Mouse (Mus musculus): ENCODE results near the gene Matn3.

The Matn3 gene

DNA sequence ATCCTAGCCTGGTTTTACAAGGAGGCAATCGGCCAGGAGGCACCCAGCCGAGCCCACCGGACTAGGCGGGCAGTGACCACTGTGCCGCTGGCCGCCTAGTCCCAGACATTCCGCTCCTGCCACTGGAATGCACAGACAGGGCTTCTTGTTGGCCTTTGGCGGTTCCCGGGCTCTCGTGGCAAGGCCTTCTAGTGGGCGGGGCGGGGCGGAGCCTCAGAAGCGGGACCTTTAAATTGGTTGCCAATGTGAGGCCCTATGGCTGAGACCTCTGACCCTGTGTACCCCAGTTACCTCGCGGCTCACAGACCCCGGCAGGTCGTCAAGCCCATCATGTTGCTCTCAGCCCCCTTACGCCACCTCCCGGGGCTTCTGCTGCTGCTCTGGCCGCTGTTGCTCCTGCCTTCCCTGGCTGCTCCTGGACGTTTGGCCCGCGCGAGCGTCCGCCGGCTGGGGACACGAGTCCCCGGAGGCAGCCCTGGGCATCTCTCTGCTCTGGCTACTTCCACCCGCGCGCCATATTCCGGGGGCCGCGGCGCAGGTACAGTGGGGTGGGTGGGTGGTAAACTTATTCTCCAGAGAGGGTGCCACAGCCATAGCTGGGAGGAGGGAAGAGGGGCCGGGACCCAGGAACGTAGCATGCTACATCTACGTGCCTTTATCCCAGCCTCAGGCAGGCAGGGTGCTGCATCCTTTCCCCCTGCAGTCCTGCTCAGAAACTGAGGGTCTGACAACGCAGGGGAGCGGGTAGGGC lies at the start of gene Matn3:
TSS of gene Matn3 (plus strand) at position 216 of the 751 bp plus-strand sequence.
- DNase-seq (ENCODE audit: low read depth, low spot score): no peak

DNA sequence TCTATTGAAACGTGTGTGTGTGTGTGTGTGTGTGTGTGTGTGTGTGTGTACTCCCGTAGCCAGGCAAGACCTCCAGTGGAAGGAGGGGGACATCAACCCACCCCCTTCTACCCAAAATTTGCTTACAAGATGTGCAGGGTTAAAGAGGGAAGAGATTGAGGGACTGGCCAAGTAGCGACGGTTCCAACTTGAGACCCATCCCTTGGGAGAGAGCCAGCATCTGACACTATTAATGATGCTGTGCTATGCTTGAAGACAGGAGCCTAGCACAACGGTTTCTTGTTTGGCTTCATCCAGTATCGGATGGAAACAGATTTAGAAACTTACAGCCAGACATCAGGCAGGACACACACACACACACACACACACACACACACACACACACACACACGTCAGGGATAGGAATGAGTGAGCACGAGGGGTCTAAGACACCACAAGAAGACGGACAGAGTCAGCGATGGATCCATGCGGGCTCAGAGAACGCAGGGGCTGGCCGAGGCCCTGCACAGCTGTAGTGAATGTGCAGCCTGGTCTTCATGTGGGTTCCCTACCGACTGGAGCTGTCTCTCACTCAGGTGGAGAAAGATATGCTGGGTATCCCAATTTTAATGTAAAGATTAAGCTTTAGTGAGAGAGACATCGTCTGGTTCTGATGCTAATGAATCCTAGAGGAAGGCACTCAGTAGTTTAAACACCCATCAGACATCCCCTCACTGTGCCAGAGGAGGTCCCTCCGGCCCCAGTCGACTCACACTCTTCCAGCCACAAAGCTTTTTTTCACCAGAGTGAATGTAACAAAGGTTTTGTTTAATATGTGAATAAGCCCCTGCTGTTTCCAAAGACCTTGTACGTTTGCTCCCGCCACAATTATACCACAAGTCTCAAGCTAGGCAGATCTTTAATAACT lies 48.6 kb upstream of the Matn3 start:
- no peak for DNase-seq (ENCODE audit: low read depth, low spot score)

DNA sequence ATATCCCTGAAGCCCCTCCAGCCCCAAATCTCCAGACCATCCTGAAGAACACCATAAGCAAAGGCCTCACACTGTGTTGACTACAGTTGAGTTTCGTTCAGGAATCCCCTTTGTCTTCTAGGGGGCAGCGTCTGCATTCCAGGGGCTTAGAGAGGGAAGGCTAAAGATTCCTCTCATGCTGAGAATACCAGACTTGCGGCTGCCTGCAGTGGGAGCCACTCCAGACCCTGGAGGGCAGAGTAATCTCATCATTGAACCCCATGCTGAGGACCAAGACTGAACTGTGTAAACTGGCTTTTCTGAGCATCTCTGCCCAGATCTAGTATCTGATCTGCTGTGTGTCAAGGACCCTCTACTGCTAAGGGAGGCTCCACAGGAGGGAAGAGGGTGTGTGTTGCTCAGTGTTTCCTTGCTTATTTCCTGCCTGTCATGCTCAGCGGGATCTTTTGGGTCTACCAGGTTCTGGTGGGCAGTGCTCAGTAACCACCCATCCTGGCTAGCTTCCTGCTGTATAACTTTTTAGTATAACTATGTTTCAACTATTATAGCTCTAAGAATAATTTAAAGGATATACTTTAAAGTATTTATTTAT lies 47.5 kb upstream of the Matn3 start:
- no peak for DNase-seq (ENCODE audit: low read depth, low spot score)

DNA sequence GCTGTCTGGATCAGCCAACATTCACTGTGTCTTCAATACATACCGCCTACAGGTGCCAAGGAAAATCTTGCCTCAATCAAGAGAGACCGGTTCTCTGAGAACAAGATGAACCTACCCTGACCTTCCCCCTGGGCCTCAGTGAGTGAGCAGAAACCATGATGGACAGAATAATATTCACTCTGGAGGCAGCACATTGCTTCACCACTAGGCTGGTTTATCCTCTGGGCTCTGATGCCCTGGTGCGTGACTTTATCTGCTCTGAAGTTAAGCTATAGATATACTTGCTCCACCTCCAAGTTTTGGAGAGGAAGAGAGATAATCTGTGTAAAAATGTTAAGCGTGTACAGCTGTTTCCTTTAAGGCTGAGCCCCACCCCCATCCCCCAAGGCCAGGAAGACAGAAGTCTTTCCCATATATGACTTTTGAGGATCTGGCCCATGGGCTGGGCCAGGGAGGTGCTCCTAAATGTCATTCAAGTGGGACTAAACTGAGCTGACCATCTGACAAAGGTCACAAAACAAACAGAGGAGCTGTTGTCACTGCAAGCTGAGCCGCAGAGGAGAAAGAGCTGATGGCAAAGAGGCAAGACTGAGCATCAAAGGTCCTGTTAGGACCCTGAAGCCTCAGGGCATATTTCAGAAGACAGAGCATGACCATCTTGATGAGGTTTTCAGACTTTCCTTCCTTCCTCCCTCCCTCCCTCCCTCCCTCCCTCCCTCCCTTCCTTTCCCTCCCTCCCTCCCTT lies 46.6 kb upstream of the Matn3 start:
- DNase-seq (ENCODE audit: low read depth, low spot score): no peak

DNA sequence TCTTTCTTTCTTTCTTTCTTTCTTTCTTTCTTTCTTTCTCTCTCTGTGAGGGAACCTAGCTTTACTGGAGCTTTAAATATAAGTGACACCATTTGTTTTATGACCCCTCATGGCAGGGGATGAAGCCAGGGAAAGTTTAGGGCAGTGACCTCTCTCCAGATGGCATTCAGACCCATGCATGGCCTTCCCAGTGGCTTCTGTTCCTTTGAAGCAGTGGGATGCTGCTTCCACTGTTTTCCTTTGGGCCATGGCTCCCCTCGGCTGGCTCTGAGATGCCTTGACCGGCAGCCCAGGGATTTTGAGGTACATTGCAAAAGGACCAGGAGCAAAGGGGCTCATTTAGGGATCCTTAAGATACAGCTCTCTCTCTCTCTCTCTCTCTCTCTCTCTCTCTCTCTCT lies 45.8 kb upstream of the Matn3 start:
- DNase-seq (ENCODE audit: low read depth, low spot score): no peak

DNA sequence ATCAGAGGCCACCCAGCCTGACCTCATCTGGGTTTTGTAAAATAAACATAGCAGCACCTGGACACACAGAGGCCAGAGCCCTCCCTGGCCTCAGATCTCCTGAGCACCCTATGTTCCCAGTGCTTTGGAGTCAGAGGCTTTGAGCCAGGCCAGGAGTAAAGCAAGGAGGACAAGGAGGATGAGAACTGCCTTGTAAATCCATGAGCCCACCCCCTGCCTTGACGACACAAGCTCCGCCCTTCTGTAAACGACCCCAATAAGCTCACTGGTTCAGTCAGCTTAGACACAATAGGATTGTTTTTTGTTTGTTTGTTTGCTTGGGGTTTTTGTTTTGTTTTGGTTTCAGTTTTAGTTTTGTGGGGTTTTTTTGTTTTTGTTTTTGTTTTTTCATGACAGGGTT lies 45.2 kb upstream of the Matn3 start:
- no peak for DNase-seq (ENCODE audit: low read depth, low spot score)

DNA sequence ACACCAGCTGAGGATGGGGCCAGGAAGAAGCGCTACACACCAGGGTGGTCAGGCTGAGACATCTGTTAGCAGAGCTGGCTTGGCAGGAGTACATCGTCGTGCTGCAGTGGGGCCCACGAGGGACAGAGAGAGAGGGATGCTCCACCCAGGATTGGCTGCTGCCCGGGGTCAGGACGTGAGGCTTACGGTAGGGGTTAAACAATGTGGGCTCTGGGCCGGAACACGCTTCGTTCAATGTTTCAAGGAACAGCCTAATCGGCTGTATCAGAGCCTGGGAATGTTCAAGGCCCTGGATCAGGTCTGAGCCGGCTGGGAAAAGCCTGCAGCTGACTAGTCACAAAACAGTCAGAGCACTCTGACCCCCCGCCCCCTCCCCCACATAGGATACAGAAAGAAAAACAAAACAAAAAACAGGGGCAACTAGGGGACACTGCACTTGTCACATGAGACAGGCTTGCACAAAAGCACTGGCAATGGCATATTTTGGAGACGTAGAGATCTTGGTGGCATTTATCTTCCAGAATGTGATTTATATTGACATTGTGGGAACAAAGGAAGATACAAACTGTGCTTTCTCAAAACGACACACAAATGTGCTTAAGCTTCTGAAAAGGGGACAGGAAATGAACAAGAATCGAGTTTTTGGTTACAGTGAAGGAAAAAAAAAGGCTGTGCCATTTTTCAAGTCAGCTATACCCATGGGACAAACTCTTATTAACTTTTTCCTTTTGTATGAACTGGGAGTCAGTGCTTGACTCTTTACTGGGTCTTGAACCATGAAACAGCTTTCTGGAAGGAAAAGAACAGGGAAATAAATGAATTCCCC lies 34.7 kb upstream of the Matn3 start:
- DNase-seq (ENCODE audit: low read depth, low spot score): no peak

DNA sequence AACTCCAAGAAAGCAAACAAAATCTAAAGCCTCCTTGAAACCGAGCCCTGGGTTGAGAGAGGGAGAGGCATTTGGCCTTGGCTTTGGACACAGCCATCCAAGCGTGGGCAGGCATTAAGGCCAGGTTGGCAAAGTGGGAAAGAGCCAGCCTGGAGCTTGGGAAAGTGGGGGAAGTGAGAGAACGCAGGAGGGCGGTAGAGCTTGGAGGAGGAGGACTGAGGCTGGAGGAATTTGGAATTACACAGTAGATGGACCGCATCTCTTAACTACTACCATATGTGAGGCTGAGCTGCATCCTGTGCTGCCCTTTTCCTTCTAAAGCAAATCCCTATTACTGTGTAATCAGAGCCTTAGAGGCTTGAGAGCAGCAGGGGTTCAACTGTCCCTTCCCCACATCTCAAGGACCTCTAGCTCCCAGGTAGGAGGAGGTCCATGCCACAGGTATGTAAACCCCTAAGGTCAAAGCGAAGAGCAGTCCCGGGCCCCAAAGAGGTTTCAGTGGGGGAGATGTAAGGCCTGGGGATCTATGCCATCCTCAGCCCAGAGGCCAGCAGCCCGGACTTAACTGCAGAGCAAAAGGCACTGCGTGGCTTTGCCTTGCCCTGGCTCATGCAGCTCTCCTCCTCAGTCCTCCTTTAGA lies 33.9 kb upstream of the Matn3 start:
- no peak for DNase-seq (ENCODE audit: low read depth, low spot score)

DNA sequence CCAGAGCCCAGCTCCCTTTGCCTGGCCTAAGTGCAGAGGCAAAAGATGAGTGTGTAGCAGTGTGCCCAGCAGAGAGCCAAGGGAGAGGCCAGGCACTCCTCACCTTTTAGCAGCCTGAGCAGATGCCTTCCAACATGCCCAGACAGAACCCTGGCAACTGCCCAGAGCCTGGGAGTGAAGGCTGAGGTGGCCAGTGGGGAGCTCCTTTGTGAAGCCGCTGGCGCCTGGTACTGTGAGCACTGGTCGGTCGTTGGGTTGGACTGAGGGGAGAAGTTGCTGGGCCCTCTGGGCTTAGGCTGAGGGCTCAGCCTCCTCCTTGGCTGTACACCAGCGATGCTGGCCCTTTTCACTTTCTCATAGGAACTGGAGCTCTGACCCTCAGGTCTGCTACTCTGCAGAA lies 31.4 kb upstream of the Matn3 start:
- DNase-seq (ENCODE audit: low read depth, low spot score): no peak

DNA sequence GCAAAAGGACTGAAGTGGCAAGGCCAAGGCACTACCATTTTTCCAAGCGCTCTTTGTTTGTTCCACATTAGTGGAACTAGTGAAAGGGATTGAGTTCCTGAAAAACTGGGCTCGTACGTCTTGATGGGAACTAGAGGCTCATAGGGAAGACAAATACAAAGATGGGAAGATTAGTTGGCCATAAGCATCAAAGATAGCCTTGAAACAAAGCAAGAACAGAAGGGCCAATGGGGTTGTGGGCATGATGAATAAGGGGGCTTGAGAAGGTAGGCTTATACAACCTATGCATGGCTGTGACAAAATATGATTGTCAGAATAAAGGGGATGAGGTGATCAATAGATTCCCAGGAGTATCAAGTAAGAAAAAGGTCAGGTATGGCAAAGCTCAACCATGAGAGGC lies 28.5 kb upstream of the Matn3 start:
- no peak for DNase-seq (ENCODE audit: low read depth, low spot score)

DNA sequence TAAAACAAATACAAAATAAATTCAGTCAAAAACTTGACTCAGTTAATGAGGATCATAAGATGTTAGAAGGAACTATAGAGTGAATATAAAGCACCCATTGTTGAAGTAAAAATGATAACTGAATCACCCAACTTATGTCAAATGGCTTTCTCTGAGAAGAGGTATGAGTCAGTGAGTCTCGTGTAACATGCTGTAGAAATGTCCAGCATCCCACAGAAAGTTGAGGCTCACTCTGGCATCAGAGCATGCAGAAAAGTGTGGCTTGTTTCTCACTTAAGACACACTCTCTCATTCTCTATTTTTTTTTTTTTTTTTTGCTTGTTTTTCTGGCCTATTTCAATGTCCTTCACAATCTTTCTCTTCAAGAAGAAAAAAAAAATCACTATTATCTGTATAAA lies 26.7 kb upstream of the Matn3 start:
- DNase-seq (ENCODE audit: low read depth, low spot score): no peak

DNA sequence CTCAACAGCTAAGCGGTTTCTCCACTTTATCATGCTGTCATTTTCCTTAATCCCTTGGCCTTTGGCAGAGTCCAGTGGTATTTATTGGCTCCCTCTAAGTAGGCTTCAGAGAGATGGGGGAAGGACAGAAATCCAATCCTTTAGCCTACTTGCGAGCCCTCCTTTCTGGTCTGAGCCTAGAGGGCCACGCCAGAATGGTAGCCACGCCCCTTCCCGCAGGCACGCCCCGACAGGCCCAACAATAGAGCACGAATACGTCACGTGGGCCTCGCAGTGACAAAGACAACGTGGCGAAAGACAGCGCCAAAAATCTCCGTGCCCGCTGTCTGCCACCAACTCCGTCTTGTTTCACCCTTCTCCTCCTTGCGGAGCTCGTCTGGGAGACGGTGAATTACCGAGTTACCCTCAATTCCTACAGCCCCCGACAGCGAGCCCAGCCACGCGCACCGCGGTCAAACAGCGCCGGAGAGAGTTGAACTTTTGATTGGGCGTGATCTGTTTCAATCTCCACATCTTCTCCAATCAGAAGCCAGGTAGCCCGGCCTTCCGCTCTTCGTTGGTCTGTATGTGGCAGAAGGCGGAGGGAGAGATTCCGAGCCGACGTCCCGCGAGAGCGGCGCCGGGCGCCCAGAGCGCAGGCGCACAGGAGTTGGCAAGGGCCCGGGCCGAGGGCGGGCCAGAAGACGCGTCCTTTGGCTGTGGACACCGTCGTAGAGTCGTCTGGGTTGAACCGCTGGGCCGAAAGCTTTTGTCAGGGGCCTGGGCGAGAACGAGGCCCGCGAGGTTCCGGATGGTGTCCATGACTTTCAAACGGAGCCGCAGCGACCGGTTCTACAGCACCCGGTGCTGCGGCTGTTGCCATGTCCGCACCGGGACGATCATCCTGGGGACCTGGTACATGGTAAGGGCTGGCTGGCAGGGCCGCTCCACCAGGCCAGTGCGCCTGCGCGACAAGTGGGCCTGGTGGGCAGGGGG lies 26.0 kb upstream of the Matn3 start, which contains the start of gene Laptm4a:
TSS of gene Laptm4a (plus strand) at position 271 of the 975 bp plus-strand sequence.
- peak; percentile 95 for DNase-seq (ENCODE audit: low read depth, low spot score)

DNA sequence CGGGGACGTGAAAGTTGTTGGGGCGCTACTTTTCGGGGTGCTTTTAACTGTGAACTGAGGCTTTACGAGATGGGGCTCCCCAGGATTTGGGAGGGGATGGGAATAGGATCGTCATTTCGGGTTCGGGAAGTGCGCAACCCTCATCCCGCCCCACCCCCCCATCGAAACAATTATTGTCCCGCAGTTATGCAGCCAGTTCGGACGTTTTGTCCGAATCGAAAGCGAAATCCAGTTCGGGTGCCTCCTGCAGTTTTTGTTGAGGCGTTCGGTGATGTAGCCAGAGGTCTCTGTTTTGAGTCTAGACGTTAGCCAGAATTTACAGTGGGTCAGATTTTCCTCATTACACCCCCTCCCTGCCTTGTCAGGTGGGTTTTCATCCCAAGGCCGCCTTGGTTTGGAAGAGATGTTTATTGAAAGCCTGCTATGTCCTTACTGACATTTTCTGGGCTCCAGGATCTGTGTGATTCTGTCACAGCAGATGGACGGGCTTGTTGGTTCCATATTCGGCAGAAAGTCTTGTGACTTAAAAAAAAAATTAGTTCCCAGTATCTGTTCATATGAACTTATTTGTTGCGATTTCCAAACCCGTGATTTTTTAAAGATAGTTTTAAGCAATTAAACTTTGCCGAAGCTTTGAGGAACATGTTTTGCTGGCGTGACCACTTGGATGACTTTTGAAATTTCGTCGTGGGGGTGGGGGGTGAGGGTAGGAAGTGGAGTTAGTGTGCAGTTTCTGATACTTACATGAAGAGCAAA lies 25.2 kb upstream of the Matn3 start:
- no peak for DNase-seq (ENCODE audit: low read depth, low spot score)

DNA sequence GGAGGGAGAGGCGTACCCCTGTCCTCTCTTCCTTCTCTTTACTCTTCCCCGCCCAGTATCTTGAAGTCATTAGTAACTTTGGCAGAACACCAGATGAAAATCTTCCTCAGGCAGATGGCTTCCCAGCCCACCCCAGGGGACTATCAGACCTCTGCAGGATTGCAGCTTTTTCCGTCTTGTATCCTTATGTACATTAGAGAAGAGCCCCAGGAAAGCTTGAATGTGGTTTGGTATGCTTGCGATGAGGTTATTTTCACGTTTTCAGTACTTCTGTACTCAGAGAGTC lies 24.7 kb upstream of the Matn3 start:
- DNase-seq (ENCODE audit: low read depth, low spot score): no peak

DNA sequence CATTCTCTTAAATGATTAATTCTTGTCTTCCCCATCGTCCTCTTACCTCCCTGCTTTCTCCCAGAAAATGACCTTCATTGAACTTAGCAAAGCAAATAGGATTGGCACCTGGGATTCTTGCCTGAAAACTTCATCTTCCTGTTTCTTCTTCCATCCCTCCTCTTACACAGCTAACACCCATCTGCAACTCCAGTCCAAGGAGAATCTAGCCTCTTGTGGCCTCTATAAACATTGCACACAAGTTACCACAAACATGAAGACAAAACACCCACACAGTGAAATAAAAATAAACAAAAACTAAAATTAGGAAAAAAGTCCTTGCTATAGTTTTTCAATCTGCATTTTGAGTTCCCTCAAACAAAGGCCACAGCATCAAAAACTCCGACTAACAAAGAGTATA lies 24.1 kb upstream of the Matn3 start:
- no peak for DNase-seq (ENCODE audit: low read depth, low spot score)

DNA sequence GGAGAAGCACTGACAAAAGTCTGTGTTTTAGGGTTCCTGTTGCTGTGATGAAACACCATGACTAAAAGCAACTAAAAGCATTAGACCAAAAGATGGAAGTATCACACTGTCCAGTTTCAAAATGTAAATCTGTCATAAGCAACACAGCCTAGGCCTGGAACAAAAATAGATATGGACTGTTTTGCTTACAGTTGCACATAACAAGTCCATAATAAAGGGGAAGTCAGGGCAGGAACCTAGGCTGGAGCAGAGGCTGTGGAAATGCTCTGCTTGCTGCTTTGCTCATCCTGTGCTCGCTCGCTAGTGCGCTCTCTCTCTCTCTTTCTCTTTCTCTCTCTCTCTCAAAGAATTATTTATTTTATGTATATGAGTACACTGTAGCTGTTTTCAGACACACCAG lies 20.1 kb upstream of the Matn3 start:
- no peak for DNase-seq (ENCODE audit: low read depth, low spot score)

DNA sequence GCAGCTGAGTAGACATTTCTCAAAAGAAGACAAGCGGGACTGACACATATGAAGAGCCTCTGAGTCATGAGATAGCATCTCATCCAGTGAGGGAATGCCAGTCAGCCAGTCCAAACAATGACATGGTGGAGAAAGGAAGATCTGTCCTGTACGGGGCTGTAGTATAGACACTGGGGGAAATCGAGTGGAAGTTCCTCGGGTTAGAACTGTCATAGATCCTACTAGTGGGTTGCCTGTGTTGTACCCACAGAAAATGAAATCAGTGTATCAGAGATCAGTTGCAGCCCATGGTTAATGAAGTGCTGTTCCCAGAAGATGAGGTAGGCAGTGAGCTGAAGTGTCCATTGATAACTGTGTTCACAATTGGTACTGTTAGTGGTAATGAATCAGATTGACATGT lies 19.0 kb upstream of the Matn3 start:
- no peak for DNase-seq (ENCODE audit: low read depth, low spot score)

DNA sequence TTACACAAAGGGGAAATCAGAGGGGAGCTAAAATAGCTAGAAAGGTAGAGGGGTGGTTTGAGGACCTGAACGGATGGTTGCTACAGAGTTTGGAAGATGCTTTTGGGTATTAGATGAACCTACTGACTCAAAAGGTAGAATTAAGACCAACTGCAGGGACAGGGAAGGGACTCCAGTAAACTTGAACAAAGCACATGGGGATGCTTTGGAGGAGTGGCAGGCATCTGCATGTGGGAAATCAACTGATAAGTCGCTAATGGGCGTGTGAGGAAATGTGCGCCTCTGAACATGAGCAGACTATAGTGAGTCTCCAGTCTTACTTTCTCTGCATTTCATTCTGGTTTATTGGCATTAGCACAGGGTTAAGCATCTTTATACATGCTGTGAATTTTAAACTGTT lies 16.6 kb upstream of the Matn3 start:
- no peak for DNase-seq (ENCODE audit: low read depth, low spot score)

DNA sequence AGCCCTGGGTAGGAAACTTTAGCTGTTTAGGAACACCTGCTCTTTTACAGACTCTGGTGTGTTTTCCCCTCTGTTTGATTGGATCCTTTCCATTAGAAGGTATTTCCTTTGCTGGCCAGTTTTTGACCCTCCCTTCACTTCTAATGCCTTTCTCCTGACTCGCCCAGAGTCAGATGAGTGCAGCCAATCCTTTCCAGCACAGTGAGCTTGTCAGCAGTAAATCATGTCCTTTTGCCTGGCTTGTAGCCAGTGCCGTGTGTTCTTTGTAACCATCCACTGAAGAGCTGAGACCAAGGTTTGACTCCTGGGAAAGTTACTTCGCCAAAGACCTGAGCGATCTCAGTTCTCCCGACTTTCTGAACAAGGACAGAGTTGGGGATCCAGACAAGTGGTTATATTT lies 12.4 kb upstream of the Matn3 start:
- DNase-seq (ENCODE audit: low read depth, low spot score): no peak

Measured in retina, postnatal 7 days (tissue).